Mouse (Mus musculus) hindbrain, embryonic 15.5 days (tissue): ENCODE data around the gene Nit2. TPM values are rescaled to one million over a fixed set of nuclear protein-coding genes. Genes with fewer than 3 reads are reported as not detected.

Source experiments
- ATAC-seq: fragments of 200-750 bp; cut with Nextera tagmentation; 2 replicates; pipeline ENCODE4 v1.8.0; 2017; ENCODE audit warnings: low read depth, moderate number of reproducible peaks, moderate TSS enrichment; ENCODE audit not compliant: low FRiP score
- H3K27ac ChIP-seq: fragments of 300-500 bp; sonication (generic); replicated peaks from 2 replicates; pipeline ENCODE4 v1.5.1; 2015; ENCODE audit warnings: mild to moderate bottlenecking, inconsistent platforms
- H3K27me3 ChIP-seq: fragments of 300-500 bp; sonication (generic); 2 replicates; pipeline ENCODE4 v1.6.1; 2015; ENCODE audit warnings: control low read depth, inconsistent platforms
- H3K36me3 ChIP-seq: fragments of 300-500 bp; sonication (generic); 2 replicates; pipeline ENCODE4 v1.6.1; 2015; ENCODE audit warnings: control low read depth, inconsistent platforms
- H3K4me1 ChIP-seq: fragments of 300-500 bp; sonication (generic); replicated peaks from 2 replicates; pipeline ENCODE4 v1.6.1; 2015; ENCODE audit warnings: control low read depth, inconsistent platforms
- H3K4me2 ChIP-seq: fragments of 300-500 bp; sonication (generic); 2 replicates; pipeline ENCODE4 v1.6.1; 2015; ENCODE audit warnings: moderate library complexity, mild to moderate bottlenecking, inconsistent platforms
- H3K4me3 ChIP-seq: fragments of 300-500 bp; sonication (generic); 2 replicates; pipeline ENCODE4 v1.5.1; 2015; ENCODE audit warnings: mild to moderate bottlenecking, inconsistent platforms
- H3K9ac ChIP-seq: fragments of 300-500 bp; sonication (generic); 2 replicates; pipeline ENCODE4 v1.6.1; 2015; ENCODE audit warnings: inconsistent platforms
- H3K9me3 ChIP-seq: fragments of 300-500 bp; sonication (generic); 2 replicates; pipeline ENCODE4 v1.6.1; 2016; ENCODE audit warnings: control low read depth, inconsistent platforms
- WGBS: fragments of 180-500 bp; shearing (Covaris S2); methylation state at CpG from one replicate; pipeline ENCODE4 v1.1.7; 2015; 5-methylcytosine and 5-hydroxymethylcytosine counted together
- polyA plus RNA-seq: library from polyadenylated mRNA; unstranded; fragments of >200 nt; fragmentation: Nextera tagmentation; extraction: Ambion mirVana; gene quantifications from 2 replicates; pipeline ENCODE4 v1.2.1, GENCODE M21; 2015

Nit2 gene
- 46.9 and 49.8 TPM in 2 replicates for polyA plus RNA-seq

DNA sequence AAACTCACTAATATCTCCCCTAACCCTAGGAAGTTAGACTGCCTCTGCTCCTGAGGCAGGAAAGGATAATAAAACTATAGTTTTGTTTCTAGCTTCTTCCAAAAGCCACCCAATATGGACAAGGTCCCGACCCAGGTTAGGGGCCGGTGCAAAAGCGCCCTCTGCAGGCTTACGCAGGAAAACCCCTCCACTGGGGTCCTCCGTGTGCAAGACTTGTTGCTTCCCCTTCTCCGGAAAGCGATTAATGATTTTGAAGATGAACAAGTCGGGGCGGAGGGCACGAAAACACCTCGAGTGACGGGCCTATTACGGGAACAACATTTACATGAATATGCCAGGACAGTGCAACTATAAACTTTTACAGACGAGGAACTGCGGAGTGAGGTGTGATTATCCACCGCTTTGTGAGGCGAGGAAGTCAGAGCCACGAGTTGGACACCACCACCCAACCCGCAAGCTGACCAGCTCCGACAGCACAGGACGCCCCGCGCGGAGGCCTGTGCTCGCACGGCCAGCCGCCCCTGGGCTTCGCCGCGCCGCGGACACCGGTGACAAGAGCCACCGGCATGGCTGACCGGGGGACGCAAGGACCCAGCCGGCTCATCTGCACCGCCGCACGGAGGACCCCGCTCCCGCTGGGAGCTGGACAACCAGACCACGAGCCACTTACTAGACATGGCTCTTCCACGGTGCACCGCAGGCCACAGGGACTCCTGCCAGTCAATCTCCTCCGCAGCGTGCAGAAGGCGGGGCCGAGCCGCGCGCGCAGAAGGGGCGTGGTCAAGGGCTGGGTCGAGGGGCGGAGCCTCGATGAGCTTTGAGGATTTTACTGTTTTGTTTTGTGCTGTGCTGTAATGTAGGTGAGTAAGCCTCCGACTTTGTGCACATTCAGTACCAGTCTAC is at the start of gene Nit2:
Nit2 (minus strand) TSS at position 731 of the 903 bp plus-strand sequence.
- under 1% methylated on average over 58 of the region's 58 CpGs for WGBS
- Histone ChIP-seq H3K9ac (peak within 1 kb of the TSS; percentile 76), H3K27ac (peak within 1 kb of the TSS; percentile 92), H3K4me3 (peak within 1 kb of the TSS; percentile 98), H3K36me3 (peaks cover 12% of the 10 kb centered on the region), H3K9me3 (no peaks in the 10 kb centered on the region), H3K4me1 (peaks cover 14% of the 10 kb centered on the region), H3K4me2 (peak within 1 kb of the TSS; percentile 83), H3K27me3 (no peaks in the 10 kb centered on the region)
- ATAC-seq, result peak; percentile 98

DNA sequence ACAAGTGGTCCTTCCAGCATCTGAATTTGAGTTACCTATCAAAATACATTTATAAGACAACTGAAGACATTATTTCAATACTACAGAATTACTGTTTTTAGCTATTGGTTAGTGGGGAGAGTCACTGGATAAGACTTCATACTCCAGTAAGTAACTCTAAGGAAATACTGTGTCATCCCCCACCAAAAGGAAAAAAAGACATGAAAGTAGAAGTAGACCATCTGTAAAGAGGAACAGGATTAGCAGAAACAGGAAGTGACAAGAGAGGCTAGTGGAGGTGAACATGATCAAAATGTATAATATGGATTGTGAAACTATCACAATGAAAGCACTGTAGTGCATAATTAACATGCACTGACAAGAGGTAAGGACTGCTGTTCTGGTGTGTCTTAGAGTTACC is 48.8 kb upstream of the Nit2 start:
- Histone ChIP-seq H3K4me3 (no peak overlapping the region), H3K4me2 (no peak overlapping the region), H3K27me3 (no peaks in the 10 kb centered on the region), H3K36me3 (peaks cover 24% of the 10 kb centered on the region), H3K27ac (no peak overlapping the region), H3K9ac (no peak overlapping the region), H3K4me1 (no peaks in the 10 kb centered on the region), H3K9me3 (no peaks in the 10 kb centered on the region)
- ATAC-seq, result no peak

DNA sequence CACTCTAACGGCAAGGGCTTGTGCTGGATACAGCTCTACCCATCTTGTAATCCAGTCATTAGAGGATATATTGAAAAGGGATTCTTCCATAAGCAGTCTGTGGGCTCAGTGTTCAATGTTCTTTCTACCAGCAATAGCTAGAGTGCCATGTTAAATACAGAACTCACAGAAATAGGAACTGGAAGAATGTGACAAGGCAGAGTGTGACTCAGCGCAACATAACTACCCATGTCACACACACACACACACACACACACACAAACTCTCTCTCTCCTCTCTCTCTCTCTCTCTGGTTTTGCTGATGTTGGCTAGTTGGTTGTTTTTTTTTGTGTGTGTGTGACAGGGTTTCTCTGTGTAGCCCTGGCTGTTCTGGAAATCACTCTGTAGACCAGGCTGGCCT is 43.9 kb upstream of the Nit2 start:
- Histone ChIP-seq H3K27me3 (no peaks in the 10 kb centered on the region), H3K4me2 (no peak overlapping the region), H3K4me3 (no peak overlapping the region), H3K9me3 (no peaks in the 10 kb centered on the region), H3K9ac (no peak overlapping the region), H3K27ac (no peak overlapping the region), H3K4me1 (no peaks in the 10 kb centered on the region), H3K36me3 (peaks cover 34% of the 10 kb centered on the region)
- WGBS, result 89% methylated on average over 2 of the region's 2 CpGs
- no peak for ATAC-seq

DNA sequence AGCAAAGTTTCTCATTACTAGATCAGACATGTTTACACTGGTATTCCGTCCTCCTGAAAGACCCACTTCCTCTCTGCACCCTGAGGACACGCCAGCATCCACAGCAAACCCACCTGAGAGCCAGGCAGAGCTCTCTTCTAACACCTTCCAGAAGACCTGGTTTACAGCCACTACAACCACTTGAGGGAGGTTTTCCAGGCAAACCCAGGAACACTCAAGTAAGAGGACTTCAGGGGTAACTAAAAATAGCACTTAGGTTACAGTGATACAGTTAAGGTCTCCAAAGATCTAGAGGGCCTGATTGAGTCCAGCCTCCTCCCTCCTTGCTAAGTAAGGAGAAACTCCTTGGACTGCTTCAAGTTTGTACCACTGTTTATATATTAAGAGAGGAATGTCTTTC is 41.2 kb upstream of the Nit2 start:
- Histone ChIP-seq H3K9ac (no peak overlapping the region), H3K27me3 (no peaks in the 10 kb centered on the region), H3K4me1 (no peaks in the 10 kb centered on the region), H3K36me3 (peaks cover 34% of the 10 kb centered on the region), H3K9me3 (no peaks in the 10 kb centered on the region), H3K27ac (no peak overlapping the region), H3K4me2 (no peak overlapping the region), H3K4me3 (no peak overlapping the region)
- 88% methylated on average over 2 of the region's 2 CpGs for WGBS
- ATAC-seq, result no peak

DNA sequence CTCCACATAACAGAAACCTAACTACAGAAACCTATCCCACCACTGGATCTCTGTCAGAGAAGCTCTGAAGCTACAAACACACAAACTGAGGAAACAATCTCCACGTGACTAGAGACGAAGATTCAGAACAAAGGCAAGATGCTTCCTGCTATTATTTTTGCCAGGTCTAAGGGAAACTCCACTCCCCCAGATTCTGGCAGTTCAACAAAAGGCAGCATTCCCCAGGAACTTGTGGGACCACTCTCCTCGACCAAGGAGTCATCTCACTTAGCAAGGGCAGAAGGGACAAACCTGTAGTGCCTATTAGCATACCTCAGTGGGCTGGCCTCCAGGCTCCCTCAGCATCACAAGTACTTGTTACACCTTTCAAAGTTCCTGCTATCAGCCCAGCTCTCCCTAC is 30.1 kb upstream of the Nit2 start:
- Histone ChIP-seq H3K4me2 (no peak overlapping the region), H3K4me3 (no peak overlapping the region), H3K27ac (no peak overlapping the region), H3K36me3 (peaks cover 18% of the 10 kb centered on the region), H3K9me3 (no peaks in the 10 kb centered on the region), H3K4me1 (no peaks in the 10 kb centered on the region), H3K9ac (no peak overlapping the region), H3K27me3 (no peaks in the 10 kb centered on the region)
- no peak for ATAC-seq
- 57% methylated on average over 3 of the region's 3 CpGs for WGBS

DNA sequence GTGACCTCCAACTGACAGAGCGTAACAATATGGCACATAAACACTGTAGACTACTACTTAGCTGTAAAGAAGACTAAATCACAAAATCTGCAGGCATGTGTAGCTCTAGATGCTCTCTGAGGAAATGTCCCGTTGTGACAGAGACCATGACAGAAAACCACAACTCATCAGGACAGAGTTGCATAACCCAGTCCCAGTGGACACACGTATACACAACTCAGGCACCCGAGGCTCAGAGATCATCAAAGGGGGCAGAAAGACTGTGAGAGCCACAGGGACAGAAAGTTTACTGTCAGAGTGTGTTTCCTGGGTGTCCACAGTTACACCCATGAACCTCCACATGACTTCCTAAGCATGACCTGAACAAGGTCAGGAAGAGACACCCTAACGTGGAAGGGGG is 29.4 kb upstream of the Nit2 start:
- H3K4me2 ChIP-seq, result no peak overlapping the region
- ATAC-seq, result no peak
- no peak overlapping the region for H3K9ac ChIP-seq
- H3K36me3 ChIP-seq, result peaks cover 24% of the 10 kb centered on the region
- H3K27me3 ChIP-seq, result no peaks in the 10 kb centered on the region
- no peak overlapping the region for H3K4me3 ChIP-seq
- no peaks in the 10 kb centered on the region for H3K4me1 ChIP-seq
- no peaks in the 10 kb centered on the region for H3K9me3 ChIP-seq
- no peak overlapping the region for H3K27ac ChIP-seq
- 84% methylated on average over 5 of the region's 5 CpGs for WGBS

DNA sequence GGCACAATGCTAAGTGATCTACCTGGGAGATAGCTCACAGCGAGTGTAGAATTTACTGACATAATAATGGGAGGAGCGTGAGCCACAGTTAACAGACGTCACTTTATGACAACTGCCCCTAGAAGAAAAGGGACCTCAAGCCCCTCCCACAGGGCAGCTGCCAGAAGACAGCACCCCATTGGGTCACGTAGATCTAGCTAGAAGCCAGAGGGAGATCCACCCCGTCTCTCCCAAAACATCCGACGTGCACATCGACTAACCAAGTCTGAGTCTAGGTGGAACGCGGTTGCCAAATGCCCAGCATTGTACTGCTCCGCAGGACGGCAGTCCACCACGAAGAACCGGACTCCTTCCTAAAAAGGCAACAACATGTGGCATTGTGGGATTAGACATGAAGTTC is 24.1 kb upstream of the Nit2 start:
- H3K9me3 ChIP-seq, result no peaks in the 10 kb centered on the region
- peaks cover 35% of the 10 kb centered on the region for H3K36me3 ChIP-seq
- H3K4me1 ChIP-seq, result no peaks in the 10 kb centered on the region
- no peak for ATAC-seq
- no peaks in the 10 kb centered on the region for H3K27me3 ChIP-seq
- no peak overlapping the region for H3K27ac ChIP-seq
- WGBS, result 82% methylated on average over 14 of the region's 14 CpGs
- H3K9ac ChIP-seq, result no peak overlapping the region
- H3K4me3 ChIP-seq, result no peak overlapping the region
- H3K4me2 ChIP-seq, result no peak overlapping the region

DNA sequence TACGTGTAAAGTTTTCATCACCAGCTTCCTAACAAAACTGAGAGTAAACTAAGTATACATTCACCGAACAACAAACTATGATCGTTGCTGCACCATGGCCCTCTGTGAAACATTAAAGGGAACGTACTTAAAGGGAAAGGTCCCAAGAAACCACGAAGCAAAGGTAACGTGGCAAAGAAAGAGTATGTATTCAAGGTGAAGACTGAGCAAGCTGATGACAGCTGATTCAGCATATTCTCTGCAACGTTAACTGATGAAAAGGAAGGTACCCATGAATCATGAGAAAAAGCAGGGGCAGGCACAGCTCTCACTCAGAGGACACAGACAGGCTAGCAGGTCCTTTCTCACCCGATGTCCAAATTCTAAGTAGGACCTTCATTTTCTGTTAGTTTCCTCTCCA is 23.2 kb upstream of the Nit2 start:
- ATAC-seq, result no peak
- H3K9me3 ChIP-seq, result no peaks in the 10 kb centered on the region
- no peak overlapping the region for H3K4me2 ChIP-seq
- no peaks in the 10 kb centered on the region for H3K27me3 ChIP-seq
- peaks cover 38% of the 10 kb centered on the region for H3K36me3 ChIP-seq
- no peak overlapping the region for H3K27ac ChIP-seq
- 93% methylated on average over 8 of the region's 8 CpGs for WGBS
- no peak overlapping the region for H3K9ac ChIP-seq
- no peak overlapping the region for H3K4me3 ChIP-seq
- no peaks in the 10 kb centered on the region for H3K4me1 ChIP-seq

DNA sequence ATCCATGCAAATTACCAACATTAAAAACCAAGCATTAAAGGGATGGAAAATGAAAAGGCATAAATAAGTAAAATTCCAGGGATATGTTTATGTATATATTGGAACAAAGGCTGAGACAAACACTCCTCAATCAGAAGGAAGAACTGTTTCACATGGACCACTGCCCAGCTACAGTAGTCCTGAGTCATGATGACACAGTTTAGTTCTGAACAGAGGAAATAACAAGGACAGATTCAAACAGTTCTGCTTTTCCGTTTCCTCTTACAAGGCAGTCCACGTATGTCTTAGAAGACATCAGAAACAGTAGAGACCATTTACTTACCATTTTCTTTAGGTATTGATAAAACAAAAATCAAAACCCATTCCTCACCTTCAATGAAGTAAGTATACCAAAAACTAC is 22.4 kb upstream of the Nit2 start:
- Histone ChIP-seq H3K4me2 (no peak overlapping the region), H3K9me3 (no peaks in the 10 kb centered on the region), H3K4me1 (no peaks in the 10 kb centered on the region), H3K36me3 (peaks cover 32% of the 10 kb centered on the region), H3K27me3 (no peaks in the 10 kb centered on the region), H3K9ac (no peak overlapping the region), H3K27ac (no peak overlapping the region), H3K4me3 (no peak overlapping the region)
- ATAC-seq, result no peak
- 94% methylated on average over 2 of the region's 2 CpGs for WGBS

DNA sequence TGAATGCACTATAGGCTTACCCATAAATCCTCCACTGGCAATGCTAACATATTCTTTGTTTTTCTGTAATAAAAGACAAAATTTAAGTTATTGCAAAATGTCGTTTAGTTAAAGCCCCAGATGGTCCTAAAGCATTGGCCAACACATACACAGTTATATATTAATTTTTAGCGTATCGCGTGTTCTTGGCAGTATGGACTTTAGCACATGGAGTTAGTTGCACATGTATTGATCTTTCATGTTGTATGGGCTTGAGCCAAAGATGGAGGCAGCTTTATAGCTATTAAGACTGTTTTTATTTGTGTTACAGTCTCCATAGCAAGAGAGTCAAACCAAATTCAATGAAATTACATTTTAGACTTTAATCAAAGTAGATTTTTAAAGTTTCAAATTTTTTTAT is 19.5 kb upstream of the Nit2 start:
- Histone ChIP-seq H3K4me2 (no peak overlapping the region), H3K4me3 (no peak overlapping the region), H3K9ac (no peak overlapping the region), H3K36me3 (peaks cover 49% of the 10 kb centered on the region), H3K27me3 (no peaks in the 10 kb centered on the region), H3K9me3 (no peaks in the 10 kb centered on the region), H3K4me1 (no peaks in the 10 kb centered on the region), H3K27ac (no peak overlapping the region)
- 97% methylated on average over 4 of the region's 4 CpGs for WGBS
- ATAC-seq, result no peak

DNA sequence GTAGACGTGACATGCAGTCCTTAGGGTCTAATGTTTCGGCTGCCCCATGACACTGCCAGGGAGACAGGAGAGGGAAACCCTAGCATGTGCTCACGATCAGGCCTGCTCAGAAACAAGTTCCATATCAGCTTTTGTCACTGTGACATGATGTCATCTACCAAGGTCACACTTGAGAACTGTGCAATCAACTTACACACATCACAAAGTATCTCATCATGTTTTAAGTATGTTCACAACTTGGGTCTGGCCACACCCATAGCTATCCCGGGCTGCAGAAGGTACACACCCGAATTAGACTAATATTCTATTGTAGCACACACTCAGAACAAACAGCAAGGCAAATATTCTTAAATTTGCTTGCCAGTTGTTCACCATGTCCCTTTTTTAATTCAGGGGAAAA is 14.9 kb upstream of the Nit2 start:
- Histone ChIP-seq H3K9ac (no peak overlapping the region), H3K27me3 (no peaks in the 10 kb centered on the region), H3K36me3 (peaks cover 38% of the 10 kb centered on the region), H3K9me3 (no peaks in the 10 kb centered on the region), H3K27ac (no peak overlapping the region), H3K4me2 (no peak overlapping the region), H3K4me3 (no peak overlapping the region), H3K4me1 (no peaks in the 10 kb centered on the region)
- ATAC-seq, result no peak
- WGBS, result 93% methylated on average over 5 of the region's 5 CpGs

DNA sequence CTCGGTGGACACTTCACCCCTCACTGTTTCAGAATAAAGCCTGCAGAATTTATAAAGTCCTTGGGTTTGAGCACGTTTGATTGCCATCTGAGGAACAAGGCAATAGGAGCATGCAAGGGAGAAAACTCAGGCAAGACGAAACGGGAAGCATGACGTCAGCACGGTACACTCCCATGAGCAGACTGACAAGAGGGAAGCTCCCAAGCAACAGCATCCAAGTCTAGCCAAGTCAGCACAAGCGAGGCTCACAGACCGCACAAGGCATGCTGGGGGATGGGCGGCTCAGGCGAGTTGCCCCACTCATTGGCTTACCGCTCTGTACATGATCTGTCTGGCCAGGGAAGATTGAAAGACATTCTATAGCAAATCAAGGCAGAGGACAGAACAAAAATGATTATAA is 14.0 kb upstream of the Nit2 start:
- peaks cover 46% of the 10 kb centered on the region for H3K36me3 ChIP-seq

DNA sequence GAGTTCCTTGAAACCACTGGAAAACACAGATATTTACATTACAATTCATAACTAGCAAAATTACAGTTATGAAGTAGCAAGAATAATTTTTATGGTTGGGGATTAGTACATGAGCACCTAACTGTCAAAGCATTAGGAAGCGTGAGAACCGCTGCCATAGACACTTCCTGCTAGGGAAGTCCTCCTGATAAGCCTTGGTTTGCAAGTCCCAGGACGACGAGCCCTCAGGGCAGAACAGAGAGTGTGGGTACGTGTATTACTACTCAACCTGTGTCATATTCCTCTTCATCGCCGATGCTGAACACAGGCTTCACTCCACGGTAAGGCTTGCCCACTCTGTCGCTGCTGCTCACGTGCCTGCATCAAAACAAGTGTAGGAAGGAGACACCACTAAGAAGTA is 10.5 kb upstream of the Nit2 start:
- H3K36me3 ChIP-seq, result peaks cover 38% of the 10 kb centered on the region
- no peak overlapping the region for H3K9ac ChIP-seq
- H3K4me3 ChIP-seq, result no peak overlapping the region
- no peak for ATAC-seq
- H3K27me3 ChIP-seq, result no peaks in the 10 kb centered on the region
- H3K9me3 ChIP-seq, result no peaks in the 10 kb centered on the region
- H3K27ac ChIP-seq, result no peak overlapping the region
- H3K4me2 ChIP-seq, result no peak overlapping the region
- no peaks in the 10 kb centered on the region for H3K4me1 ChIP-seq
- WGBS, result 93% methylated on average over 10 of the region's 10 CpGs

More for the DNA sequence above, 14.0 kb upstream of the Nit2 start:
- H3K27me3 ChIP-seq, result no peaks in the 10 kb centered on the region
- H3K9me3 ChIP-seq, result no peaks in the 10 kb centered on the region
- H3K4me1 ChIP-seq, result no peaks in the 10 kb centered on the region
- no peak overlapping the region for H3K9ac ChIP-seq
- H3K27ac ChIP-seq, result no peak overlapping the region
- no peak overlapping the region for H3K4me3 ChIP-seq
- 84% methylated on average over 11 of the region's 11 CpGs for WGBS
- ATAC-seq, result no peak
- H3K4me2 ChIP-seq, result no peak overlapping the region
